Mouse (Mus musculus): ENCODE results near the gene Fgfr2.

DNA sequence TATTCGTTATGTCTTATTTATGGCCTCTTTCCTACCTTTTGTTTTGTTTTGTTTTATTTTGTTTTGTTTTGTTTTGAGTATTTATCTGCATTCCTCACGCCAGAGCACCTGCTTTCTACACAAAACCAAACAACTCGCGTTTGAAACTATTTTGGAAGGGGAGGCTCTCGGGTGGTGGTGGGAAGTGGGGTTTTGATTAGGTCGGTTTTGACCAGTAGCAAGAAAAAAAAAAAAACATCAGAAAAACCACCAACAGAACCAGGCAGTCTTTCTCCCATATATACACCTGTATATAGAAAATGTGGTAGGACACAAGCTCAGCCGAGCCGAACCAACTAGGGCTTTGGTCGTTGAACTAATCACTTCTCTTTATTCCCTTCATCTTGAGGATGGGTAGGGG lies 1567.0 kb downstream of the Fgfr2 start:
- TF ChIP-seq MAFK (IDR thresholded peaks at IDR 0.05; ENCODE audit: insufficient read depth, low read depth, low read length) (no peak), CHD2 (IDR thresholded peaks at IDR 0.05; ENCODE audit: low read depth, low read length) (no peak), ZNF384 (IDR thresholded peaks at IDR 0.05; ENCODE audit: low read depth, low read length) (no peak), HCFC1 (IDR thresholded peaks at IDR 0.05; ENCODE audit: borderline replicate concordance, insufficient read depth, low read length) (no peak)
